Mouse (Mus musculus): ENCODE measurements around the gene Ccdc47. TPM values are rescaled to one million over a fixed set of nuclear protein-coding genes. Genes with fewer than 3 reads are reported as not detected.

Ccdc47 gene
- 10 to 100 TPM; 37.6 to 52.1 TPM for total RNA-seq (2023)

GRCm38 (mm10) chr11:106215927-106216729 is at the start of gene Ccdc47:
Ccdc47 (minus strand) TSS chr11:106216344.

GRCm38 (mm10) chr11:106255685-106256451 is 39.7 kb upstream of the Ccdc47 start, which contains the start of the genes Ftsj3 and Psmc5:
Ftsj3 (minus strand) TSS chr11:106256079.
Psmc5 (plus strand) TSS chr11:106256154.

GRCm38 (mm10) chr11:106216730-106217490 is 766 bp upstream of the Ccdc47 start, which contains the start of gene Ddx42:
Ddx42 (plus strand) TSS chr11:106216926.

GRCm38 (mm10) chr11:106202123-106202465 is 14.1 kb downstream of the Ccdc47 start, which contains the start of gene Strada:
Strada (minus strand) TSS chr11:106202168.

GRCm38 (mm10) chr11:106160841-106161721 is 55.1 kb downstream of the Ccdc47 start, which contains the start of the genes Gm10840 and Limd2:
Gm10840 (plus strand) TSS chr11:106160850.
Limd2 (minus strand) TSS chr11:106160860.

Other genes starting within 250 kb of the Ccdc47 start
- gene Ace, start 248.4 kb downstream of the Ccdc47 start, total RNA-seq (2023), result 100 to 1,000 TPM; 573 to 595 TPM
- gene Ace3, start 221.7 kb downstream of the Ccdc47 start, total RNA-seq (2023), result under 1 TPM in 1 of 2 experiments, not detected in 1; 0.39 TPM
- not detected for gene Kcnh6, start 208.2 kb downstream of the Ccdc47 start, total RNA-seq (2023)
- gene Dcaf7, start 179.5 kb downstream of the Ccdc47 start, total RNA-seq (2023), result 10 to 100 TPM; 59.0 to 63.9 TPM
- gene Taco1, start 150.3 kb downstream of the Ccdc47 start, total RNA-seq (2023), result 1 to 10 TPM; 6.0 to 6.9 TPM
- 100 to 1,000 TPM; 227 to 231 TPM for gene Map3k3, start 131.7 kb downstream of the Ccdc47 start, total RNA-seq (2023)
- 10 to 100 TPM in 1 of 2 experiments, 1 to 10 TPM in 1; 8.6 to 10.8 TPM for gene Gm10840, start 55.5 kb downstream of the Ccdc47 start, total RNA-seq (2023)
- gene Limd2, start 55.5 kb downstream of the Ccdc47 start, total RNA-seq (2023), result 100 to 1,000 TPM; 248 to 268 TPM
- 10 to 100 TPM; 26.6 to 29.1 TPM for gene Strada, start 14.2 kb downstream of the Ccdc47 start, total RNA-seq (2023)
- 10 to 100 TPM; 47.0 to 51.3 TPM for gene Ddx42, start 582 bp upstream of the Ccdc47 start, total RNA-seq (2023)
- 10 to 100 TPM; 24.5 to 31.0 TPM for gene Ftsj3, start 39.7 kb upstream of the Ccdc47 start, total RNA-seq (2023)
- gene Psmc5, start 39.8 kb upstream of the Ccdc47 start, total RNA-seq (2023), result 10 to 100 TPM; 36.6 to 43.2 TPM
- gene Smarcd2, start 56.6 kb upstream of the Ccdc47 start, total RNA-seq (2023), result 100 to 1,000 TPM; 102 to 106 TPM
- gene Tcam1, start 60.3 kb upstream of the Ccdc47 start, total RNA-seq (2023), result not detected
- not detected for gene Gh, start 85.5 kb upstream of the Ccdc47 start, total RNA-seq (2023)
- 10 to 100 TPM; 12.8 to 15.6 TPM for gene Cd79b, start 98.4 kb upstream of the Ccdc47 start, total RNA-seq (2023)
- 1 to 10 TPM in 1 of 2 experiments, under 1 TPM in 1; 0.12 to 1.5 TPM for gene Scn4a, start 136.9 kb upstream of the Ccdc47 start, total RNA-seq (2023)
- gene Prr29, start 149.1 kb upstream of the Ccdc47 start, total RNA-seq (2023), result not detected
- 10 to 100 TPM; 31.1 to 34.8 TPM for gene Icam2, start 171.7 kb upstream of the Ccdc47 start, total RNA-seq (2023)